Mouse (Mus musculus) liver, postnatal 0 days (tissue): ENCODE measurements at regions not wholly inside any gene's neighbourhood (a gene's known extent, or its start where the extent isn't known, plus 50 kb on each side); places are given as distances from the start of the nearest gene placed in this dataset.

Experiments
- CTCF ChIP-seq: sonication (generic); IDR thresholded peaks from 2 replicates; pipeline ENCODE4 v1.5.1; 2016; ENCODE audit warnings: antibody characterized with exemption, low read depth
- EP300 ChIP-seq: IDR thresholded peaks from 2 replicates; pipeline ENCODE4 v1.6.1; 2016; ENCODE audit warnings: antibody characterized with exemption, low read depth, mild to moderate bottlenecking

GRCm38 (mm10) chr3:149517537-149517936, 527.2 kb upstream of the Adgrl2 start:
- TF ChIP-seq CTCF (no peak), EP300 (no peak)
